Mouse (Mus musculus): ENCODE measurements around the gene Spop.

The Spop gene

DNA sequence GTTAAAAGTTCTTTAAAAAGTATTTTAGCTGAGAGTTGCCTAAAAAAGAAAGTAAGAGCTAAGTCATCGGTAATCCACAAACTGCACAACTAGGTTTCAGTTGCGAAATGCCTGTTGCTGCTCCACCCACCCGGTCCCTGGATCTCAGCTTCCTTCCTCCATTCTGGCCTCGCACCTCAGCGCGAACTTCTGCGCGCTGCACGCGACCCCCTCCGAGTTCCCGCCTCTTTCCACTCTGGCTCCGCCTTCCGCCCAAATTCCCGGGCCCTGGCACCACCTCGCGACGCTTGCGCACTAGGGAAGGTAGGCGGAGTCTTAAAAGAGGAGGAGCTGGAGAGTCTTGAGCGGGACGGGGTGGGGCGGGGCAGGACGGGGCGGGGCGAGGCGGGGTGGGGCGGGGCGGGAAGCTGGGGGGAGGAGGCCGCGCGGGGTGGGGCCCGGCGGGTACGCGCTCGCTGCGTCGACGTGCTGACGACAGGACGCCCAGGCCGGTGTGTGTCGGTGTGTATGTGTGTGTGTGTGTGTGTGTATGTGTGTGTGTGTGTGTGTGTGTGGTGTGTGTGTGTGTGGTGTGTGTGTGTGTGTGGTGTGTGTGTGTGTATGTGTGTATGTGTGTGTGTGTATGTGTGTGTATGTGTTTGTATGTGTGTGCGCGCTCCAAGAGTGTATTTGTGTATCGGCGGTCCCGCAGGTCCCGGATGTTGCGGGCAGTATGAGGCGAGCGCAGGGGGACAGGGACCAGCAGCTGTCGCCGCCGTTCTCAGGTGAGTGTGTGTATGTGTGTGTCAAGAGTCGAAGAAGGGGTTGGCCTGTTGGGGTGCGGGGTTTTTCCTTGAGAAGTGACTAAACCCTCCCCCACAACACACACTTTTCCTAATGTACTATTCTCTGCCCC, at the start of gene Spop:
Gene Spop (plus strand): TSS at position 440 of the 895 bp plus-strand sequence.
- DNase-seq: peak; percentile 88

DNA sequence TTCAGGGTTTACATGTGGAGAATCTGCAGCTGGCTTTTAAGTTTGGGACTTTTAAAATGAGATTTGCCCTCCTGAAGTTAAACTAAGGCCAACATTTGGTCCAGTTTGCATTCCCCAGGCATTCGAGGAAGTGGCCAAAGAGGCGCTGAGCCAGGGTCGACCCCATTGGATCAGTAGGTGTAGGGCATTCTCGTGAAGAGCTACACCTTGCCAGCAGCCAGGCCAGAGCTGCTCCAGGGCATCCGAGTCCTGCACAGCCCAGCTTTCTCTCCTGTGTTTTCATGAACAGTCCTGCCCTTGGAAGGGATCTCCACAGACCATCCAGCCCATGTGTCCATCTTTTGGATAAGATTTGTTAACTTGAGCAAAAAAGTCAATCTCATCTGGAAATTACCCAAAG, 49.5 kb upstream of the Spop start:
- no peak for DNase-seq

DNA sequence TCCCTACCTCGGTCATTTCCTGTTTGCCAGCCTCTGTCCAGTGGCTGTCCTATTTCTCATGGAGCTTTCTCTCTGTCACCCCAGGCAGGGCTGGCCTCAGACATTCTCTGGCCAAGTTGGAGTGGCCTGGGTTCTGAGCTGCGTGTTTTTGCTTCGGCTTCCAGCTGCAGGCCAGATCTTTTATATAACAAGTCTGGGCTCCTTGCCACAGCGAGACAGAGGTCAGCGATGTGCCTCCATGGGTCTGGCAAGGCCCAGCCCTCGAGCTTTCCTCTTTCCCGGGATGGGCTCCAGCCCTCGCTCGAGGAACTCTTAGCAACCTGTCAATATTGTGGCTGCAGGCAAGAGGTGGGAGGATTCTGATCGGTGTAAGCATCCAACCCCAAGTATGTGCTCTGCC, 48.3 kb upstream of the Spop start:
- peak; percentile 31 for DNase-seq

DNA sequence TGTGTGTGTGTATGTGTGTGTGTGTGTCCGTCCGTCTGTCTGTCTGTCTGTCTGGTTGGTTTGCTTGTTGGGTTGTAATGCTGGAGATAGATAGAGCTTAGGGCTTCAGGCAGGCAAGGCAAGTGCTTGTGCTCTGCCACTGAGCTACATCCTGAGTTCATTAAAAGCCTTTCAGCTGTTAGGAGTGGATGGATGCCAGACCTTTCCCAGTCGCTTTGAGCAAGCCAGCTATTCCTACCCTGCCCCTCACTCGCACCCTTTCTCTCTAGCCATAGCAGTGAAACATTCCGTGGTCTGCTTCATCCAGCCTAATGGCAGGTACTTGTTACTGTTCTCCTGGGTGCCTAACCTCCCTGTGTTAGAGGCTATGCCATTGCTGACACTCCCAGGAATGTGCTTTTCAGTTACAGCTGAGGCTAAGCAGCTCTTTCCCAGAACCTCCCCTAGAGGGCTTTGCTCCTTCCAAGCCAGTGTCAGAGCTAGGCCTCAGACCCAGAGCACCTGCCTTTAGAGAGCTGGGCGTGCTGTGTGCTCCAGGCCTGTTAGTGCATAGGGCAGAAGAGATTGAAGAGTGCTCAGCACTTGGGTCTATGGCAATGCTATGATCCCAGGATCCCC, 47.5 kb upstream of the Spop start:
- no peak for DNase-seq

DNA sequence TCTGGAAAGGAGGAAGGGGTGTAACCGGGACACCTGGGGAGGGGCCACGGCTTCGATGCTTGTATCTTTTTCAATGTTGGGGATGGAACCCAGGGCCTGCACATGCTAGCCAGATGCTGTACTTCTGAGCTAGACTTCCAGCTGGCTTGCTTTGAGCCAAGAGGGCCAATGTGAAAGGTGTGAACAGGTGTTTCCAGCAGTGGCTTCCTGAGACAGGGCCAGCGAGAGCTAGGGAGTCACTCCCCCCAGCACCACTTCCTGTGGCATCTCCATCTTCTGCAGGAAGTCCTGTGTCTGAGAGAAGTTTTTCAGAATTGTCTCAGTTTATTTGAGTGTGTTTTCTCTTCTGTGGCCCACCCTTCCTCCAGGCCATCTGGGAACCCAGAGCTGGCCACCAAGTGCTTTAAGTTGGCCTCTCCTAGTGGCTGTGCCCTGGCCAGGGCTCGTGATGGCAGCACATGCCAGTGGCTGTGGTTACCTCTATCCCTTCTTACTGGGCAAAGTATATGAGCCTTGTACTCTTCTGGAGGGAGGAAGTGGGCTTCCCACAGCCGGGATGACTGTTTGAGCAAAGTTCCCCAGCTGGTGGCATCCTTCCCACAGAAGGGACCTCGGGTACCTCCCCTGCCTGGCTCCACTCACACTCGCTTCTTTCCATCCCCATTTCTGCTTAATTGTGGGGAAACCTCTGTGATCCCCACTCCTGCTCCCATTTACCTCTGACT, 46.7 kb upstream of the Spop start:
- no peak for DNase-seq

DNA sequence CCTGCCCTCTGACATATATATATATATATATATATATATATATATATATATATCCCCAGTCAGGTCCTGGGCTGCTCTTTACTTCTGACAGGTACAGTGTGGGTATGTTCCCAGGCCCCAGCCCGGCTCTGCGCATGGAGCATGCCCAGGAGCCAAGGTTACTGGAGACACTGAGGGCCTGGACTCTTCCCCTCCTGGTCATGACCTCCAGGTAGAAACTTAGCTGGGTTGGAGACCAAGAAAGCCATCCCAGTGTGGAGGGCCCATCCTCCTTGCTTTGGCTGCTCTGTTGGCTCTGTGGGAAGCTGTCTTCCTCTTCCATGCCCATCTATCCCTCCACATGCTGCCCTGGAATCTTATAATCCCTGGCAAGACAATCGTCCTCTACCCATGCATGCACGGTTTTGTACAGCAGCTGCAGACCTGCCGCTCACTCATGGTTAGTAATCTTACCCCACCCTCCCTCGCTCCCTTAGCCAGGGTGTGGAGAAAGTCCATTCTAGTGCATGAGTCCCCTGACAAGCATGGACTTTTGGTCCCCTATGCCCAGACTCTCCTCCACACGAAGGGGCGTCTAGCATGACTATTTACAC, 45.6 kb upstream of the Spop start:
- DNase-seq: no peak

DNA sequence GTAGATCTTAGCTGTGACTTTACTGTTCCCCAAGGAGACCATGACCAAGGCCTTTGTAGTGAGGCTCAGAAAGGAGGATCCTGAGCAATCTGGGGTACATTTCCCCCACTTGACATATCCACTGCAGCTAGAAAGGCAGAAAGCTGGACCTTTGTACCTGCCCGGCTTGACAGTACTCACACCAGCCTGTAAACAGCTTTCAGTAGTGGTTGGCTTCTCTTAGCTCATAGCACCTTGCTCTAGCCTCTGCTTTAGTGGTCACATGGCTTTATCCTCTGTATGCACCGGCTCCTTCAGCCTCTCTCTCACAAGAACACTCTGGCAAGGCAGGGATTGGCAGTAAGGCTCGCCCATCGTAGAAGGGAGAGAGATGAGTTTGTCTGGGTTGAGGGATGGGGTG, 45.0 kb upstream of the Spop start:
- no peak for DNase-seq

DNA sequence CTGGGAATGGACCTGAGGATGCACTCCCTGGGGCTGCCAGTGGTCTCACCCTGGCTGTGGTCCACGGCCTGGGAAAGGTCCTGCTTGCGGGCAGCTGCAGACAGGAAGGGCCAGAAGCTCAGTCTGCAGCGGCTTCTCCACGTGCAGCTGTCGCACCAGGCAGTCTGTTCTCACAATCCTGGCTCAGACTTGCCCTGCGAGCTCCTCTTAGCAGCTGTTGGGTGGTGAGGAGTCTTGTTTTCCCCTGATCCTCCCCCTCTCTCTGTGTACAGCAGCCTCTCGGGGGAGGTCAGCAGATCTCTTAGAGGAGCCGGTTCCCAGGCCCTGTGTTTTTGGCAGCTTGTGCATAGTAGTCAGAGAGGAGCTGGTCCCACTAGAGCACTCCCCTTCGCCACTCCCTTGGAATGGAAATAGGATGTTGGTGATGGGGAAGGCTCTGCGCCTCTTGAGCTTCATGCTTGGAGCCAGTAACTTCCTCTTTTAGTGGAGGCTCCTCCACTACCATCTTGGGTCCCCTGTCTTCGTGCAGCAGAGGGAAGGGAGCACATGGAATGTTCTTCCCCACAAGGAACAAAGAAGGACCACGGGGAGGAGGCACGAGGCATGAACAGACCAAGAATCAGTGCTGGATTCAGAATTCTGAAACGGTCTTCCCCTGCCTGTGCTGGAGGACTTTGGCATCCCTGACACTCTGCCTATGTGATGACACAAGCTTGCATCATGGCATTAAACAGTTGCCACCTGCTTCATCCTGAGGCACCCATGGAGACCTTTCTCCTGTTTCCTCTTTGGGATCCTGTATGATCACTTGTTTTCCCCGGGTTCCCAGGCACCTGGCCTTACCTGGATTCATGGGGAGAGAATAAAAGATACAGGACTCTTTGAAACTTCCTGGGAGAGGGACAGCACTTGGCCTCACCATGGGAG, 43.7 kb upstream of the Spop start:
- no peak for DNase-seq

DNA sequence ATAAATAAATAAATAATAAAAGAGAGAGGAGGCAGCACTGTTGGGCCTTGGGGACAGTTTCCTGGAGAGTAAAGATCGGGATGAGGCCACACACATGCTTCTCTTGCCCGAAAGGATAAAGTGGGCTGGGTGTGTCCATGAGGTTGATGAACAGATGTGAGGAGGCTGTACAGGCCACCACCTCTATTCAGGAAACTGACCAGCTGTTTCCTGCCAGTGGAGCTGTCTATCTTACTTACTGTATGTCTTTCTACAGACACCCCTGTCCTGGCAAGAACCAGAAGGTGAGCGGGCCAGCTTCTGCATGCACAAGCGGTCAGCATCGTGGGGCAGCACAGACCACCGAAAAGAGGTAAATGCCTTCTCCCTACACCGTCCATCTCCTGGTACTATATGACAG, 42.7 kb upstream of the Spop start:
- no peak for DNase-seq

DNA sequence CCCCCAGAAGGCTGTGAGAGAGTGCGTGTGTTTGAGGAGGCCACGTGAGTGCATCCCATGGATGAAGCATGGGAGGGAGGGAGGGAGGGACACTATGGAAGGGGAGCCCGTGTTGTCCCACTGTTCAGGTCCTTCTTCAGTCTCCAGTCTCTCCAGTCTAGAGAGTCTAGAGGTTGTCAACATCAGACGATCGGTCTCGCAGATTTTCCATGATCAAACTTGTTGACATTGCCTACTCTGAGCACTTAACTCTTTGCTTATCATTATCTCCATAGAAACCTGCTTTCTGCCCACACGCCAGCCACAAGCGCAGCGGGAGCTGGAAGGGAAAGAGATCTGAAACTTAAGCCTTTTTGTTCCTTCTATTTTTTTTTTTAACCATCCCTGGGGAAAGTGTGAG, 35.0 kb upstream of the Spop start:
- no peak for DNase-seq

DNA sequence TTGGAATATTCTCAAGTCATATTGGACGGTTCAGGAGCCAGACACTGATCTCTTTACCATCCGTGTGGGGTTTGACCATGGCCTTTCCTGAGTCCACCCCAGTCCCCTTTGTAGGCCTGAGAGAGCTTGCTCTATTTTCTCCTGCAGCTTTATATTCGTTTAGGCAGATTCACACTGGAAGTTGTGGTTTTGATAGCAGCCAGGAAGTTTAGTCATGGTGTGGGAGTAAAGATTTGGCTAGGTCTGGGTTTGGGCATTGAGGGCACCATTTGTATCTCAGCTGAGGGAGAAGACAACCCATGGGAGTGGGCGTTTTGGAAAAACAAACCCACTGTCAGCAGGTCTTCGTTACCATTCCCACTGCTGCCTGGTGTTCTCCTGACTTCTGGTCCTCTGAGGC, 34.3 kb upstream of the Spop start:
- no peak for DNase-seq

DNA sequence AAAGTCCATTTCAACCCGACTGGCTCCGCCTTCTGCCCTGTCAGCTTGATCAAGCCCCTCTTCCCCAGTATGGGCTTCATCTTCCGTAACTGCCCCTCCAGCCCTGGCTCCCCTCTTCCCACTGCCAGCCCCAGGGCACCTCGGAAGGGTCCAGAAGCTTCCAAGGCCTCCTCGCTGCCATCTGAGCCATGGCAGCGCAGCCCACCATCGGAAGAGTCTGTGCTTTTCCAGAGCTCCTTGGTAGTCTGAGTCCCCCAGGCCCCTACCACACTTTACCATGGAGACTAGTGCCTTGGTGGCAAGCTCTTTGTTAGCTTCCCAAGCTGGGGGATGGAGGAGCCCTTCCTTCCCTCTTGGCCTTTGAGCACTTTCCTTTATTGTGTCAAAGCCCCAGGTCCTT, 33.2 kb upstream of the Spop start:
- DNase-seq: no peak

DNA sequence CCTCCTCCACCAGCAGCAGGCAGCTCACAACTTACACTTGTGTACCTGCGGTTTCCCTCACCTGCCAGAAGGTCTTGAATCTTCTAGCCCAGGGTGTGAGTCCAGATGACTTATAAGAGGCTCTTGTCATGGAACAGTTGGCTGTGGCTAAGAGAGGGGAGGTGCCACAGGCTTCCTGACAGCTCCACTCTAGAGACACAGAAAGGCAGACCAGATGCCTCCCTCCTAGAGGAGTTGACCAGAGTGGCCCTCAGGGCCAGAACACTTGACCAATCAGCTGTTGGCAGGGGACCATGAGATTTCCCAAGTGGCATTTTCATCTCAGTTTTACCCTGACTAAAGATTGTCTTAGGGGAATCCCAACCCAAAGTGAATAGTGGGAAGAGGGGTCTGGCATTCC, 32.7 kb upstream of the Spop start:
- DNase-seq: peak; percentile 18

DNA sequence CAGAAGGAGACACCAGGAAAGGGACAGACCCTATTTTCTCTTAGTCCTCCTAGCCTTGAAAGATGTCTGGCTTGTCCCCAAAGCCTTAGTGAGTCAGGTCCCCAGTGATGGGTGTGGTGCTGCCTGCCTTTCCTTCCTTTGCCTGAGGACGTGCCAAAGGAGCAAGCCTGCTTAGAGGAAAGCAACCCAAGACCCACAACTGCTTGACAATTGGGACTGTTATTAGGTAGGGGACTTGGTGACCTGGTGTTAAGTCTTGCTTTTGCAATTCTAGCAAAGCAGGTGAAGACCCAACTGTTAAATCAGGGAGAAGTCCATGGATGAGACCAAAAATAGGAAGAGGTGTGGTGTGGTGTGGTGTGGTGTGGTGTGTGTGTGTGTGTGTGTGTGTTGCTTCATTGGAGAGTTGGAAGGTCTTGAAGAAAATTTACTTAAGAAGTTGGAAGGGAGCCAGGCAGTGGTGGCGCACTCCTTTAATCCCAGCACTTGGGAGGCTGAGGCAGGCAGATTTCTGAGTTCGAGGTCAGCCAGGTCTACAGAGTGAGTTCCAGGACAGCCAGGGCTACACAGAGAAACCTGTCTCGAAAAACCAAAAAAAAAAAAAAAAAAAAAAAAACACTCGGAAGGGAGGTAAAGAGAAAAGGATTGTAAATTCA, 30.4 kb upstream of the Spop start:
- DNase-seq: peak; percentile 49

DNA sequence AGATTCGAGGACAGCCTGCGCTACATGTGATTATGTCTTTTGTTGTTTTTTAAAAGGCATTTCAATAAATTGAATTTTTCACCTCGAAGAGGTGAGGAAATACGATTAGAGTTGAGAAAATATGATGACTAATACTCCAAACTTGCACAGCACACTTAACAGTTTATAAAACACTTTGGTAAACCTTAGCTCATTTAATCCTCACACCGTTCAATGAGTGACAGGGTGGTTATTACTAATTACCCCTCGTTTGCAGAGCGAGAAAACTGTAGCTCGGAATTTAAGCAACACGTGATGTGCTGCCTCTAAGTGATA, 29.9 kb upstream of the Spop start:
- DNase-seq: no peak

DNA sequence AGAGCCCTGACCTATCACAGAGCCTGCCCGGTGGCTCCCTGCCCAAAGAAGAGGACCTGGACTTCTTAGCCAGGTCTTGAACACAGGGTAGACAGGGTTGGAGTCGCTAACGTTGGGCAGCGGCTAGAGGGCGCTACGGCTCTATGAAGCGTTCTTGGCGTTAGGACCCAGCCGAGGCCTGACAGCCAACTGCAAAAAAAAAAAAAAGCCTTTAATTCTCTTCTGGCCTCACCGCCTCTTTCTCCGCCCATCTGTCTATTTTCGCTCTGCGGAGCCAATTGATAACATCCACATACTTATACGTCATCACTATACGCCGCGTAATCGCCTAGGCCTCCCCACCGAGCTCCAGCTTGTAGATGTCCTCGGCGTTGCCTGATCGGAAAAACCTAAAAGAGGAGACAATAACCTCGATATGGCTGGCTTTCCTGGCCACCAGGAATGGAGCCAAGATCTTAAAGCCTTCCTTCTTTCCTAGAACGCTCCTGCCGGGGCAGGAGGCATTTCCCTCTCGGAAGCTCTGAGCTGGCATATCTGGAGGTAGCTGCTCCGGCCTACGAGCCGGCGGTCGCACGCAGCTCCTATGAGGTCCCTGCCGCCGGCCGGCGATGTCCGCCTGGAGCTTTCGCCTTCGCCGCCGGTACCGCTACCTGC, 29.4 kb upstream of the Spop start, which contains the start of gene Slc35b1:
Gene Slc35b1 (plus strand): TSS at position 374 of the 654 bp plus-strand sequence.
- peak; percentile 98 for DNase-seq

DNA sequence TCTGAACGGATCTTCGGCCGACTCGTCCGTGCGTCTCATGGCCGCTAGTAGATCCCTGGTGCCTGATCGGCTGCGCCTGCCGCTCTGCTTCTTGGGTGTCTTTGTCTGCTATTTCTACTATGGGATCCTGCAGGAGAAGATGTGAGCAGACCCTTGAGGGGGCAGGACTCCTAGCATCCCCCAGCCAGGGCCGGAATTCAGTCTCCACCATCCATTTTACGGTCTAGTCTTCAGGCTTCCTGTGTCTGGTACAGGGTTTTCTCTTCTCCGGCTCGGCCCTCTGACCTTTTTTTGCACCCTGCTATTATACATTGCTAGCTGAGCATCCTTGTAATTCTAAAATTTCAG, 28.9 kb upstream of the Spop start:
- DNase-seq: no peak

DNA sequence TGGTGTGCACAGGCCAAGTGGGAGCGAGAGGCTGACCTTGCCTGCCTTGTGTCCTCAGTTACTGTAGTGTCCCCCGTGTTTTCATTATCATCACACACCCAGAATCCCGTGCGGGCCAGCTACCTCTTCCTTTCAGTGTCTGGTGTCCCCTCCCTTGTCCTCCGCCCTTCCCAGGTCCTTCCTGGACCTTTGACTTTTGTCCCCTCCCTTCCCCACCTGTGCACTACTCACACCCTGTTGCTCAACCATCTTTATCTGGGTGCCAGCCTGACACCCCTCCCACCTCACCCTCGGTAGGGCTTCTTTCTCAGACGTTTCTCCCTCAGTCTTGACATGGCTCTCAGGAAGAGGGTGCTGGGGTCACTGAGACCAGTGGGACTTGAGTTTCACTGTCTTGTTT, 26.5 kb upstream of the Spop start:
- DNase-seq: peak; percentile 42

DNA sequence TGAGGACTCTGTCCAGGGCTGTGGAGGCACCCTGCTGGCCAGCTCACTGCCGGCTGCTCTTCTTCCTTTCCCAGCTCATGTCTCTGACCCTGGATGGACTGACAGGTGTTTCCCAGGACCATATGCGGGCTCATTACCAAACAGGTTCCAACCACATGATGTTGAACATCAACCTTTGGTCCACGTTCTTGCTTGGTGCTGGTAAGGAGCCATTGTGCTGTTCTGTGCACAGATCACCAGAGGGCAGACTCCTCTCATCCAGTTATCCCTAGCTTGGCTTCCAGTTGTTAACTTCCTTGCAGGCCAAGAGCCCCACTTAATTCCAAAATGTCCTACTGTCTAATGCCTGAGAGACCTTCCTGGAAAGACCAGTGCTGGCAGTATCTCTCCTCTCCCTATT, 24.9 kb upstream of the Spop start:
- peak; percentile 49 for DNase-seq

DNA sequence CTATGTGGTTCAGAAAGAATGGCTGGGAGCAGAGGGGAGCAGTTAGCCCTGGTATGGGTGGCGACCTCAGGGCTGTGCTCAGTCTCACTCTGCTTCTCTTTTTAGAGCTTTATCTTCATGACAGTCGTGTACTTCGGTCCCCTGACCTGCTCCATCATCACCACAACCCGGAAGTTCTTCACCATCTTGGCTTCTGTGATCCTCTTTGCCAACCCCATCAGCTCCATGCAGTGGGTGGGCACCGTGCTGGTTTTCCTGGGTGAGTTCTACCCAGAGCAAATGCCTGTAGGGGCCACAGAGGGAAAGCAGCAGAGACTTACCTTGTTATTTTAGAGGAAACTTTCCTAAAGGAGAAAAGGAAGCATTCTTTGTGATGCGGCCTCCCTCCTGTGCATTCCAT, 23.5 kb upstream of the Spop start:
- DNase-seq: peak; percentile 29

DNA sequence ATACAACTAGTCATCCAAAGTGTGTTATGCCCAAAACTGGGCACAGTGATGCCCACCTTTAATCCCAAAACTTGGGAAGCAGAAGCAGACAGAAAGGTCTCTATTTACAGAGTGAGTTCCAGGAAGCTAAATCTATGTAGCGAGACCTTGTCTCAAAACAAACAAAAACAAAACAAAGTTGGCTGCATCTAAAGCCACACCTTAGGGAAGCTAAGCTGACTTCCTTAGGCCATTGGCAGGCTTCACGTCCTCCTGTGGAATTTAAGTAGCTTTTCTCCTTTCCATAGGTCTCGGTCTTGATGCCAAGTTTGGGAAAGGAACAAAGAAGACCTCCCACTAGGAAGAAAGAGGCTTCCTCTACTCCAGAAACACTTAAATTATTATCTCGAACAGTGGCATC, 22.7 kb upstream of the Spop start:
- DNase-seq: no peak
